Mouse (Mus musculus) retina, adult 2 months (tissue): ENCODE measurements around the gene Rapgef4.

Experiments used
- DNase-seq: peaks from one replicate; pipeline ENCODE4 v3.0.0-alpha.2; 2012; ENCODE audit warnings: low read depth, low spot score

Rapgef4 gene

DNA sequence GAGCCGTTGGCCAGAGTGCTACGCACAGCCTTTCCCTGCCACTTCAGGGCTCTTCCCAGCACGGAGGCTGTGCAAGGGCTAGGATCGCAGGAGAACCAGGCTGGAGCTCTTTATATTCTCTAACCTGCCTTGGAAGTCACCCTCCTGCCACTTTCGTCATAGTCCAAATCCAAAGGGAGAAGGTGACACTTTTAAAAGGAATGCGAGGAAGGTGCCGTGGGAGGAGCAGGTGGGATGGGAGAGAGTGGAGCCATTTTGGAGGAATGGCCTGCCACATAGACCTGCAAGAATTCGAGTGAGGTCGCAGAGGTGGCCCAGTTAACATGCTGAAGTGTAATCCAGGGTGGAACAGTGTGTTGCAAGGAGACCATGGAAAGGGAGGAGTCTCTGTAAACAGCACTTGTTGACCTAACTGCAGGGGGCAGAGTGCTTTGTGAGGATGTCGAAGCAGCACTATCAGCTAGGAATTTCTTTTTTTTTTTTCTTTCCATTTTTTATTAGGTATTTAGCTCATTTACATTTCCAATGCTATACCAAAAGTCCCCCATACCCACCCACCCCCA lies 94.0 kb downstream of the Rapgef4 start:
- no peak for DNase-seq

DNA sequence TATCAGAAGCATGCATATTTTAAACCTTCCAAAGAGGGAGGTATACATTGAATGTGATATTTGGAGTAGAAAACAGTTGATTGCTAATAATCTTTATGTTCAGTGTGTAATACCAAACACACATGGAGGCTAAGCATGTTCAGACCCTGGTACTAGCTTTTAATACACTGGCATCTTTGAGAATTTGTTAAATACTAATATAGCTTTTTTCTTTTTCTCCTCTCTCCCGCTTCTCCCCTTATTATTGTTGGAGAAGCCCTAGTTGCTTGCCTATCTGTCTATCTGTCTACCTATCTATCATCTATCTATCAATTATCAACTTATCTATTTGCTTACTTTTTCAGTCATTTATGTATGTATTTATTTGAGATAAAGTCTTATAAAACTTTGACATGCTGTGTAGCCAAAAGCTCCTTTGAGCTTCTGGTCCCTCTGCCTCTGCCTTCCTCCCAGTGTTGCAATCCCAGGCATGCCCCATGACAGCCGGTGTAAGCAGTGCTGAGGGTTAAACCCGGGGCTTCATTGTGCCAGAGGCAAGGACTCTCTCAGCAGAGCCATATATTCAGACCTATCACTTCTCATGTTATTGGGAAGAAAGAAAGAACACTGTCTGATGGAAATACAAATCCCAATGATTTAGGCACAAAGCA lies 96.6 kb downstream of the Rapgef4 start:
- DNase-seq, result no peak

DNA sequence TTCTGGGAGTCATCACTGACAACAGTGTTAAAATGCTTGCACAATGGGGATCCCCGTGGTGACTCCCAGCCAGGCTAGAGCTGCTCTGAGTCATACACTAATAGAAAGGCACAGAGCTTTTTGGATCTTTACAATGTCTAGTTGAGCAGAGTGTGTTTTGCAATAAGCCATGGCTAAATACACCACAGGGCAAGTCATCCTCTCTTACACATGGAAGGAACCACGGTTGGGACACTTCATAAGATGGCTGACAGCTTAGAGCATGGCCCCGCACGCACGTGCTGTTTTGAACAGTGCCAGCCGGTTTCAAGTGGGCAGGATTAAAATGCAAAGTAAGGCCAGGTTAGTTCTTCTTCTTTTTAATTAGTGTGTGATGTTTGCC lies 97.1 kb downstream of the Rapgef4 start:
- DNase-seq, result no peak

DNA sequence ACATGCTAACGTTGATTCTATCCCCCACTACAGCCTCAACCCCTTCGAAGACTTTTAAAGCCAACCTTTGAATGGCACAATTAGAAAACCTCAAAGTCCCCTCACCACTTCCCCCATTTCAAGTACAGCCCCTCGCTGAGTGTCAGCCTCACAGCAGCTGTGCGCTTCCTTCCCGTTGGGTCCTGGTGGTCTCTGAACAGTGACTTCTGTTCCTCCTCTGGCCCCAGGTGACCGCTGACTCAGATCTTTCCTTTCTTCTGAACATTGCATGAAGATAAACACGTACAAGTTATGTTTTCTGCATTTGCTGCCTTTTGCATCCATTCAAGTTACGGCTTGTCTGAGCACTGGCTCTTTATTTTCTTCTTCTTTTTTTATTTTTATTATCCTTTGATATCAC lies 98.1 kb downstream of the Rapgef4 start:
- no peak for DNase-seq

DNA sequence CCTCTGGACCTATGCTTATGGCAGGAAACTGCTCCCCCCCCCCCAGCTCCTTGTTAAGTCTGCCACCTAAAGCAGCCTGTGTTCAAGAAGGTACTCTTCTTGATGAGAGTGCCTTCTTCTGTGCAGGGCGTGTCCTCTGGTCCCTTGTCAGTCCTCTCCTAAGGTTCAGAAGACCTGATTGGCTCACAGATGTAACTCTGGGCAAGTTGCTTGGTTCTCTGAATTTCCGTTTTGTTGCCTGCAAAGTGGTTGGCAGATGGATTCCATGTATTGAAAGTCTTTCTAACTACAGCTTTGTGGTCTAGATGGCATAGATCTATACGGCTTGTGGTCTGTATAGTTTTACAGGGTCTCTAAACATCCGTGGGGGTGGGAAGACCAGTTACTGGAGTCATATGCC lies 101.8 kb downstream of the Rapgef4 start:
- DNase-seq, result no peak

DNA sequence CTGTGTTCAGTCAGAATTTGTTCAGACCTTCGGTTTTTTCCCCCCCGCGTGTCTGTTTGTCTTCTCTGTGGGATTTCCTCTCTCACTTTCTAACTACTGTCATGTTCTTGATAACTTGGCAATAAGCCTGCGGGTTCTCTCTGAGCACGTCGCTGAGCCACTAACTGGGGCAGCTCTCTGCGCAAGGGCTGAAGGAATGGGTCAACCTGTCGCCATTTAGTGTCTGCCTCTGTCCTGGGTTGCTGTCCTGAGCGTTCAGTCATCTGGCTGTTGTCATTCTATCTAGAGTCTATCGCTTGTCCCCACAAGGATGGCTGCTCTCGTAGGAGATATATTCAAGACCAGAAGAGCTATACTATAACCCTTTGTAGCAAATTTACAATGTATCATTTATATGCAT lies 107.8 kb downstream of the Rapgef4 start:
- DNase-seq, result no peak

DNA sequence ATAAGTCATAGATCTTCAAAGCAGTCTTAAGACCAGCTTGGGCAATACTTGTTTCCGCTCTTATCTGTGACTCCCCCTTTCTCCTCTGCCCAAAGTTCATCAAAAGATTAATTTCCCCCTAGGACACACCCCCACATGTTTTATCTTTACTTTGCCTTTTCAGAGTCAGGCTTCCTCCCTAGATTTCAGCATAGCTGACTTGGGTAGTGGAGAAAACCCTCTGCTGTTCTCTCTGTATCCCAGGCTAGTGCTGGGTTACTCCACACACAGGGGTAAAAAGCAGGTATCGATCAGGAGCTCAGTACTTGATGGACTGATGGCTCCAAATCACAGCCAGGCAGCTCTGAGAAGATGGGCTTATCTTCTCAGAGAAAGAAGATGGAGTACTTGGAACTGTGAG lies 109.0 kb downstream of the Rapgef4 start:
- DNase-seq, result no peak

DNA sequence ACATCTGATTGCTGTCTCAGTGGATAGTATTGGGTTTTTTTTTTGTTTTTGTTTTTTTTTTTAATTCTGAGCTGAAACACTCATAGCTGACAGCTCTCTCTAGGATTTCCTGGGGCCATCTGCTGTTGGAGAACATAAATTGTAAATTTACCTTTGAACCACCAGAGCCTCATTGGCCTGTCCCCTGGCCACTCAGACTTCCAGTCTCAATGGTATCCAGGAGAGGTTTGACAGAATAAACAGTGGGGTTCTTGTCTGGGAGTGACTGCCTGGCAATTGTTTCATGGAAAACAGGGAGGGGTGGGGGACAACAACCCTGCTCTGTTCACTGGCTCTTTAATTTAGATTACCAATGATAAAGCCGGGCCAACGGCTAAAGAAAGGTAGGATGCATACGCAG lies 111.0 kb downstream of the Rapgef4 start:
- no peak for DNase-seq

DNA sequence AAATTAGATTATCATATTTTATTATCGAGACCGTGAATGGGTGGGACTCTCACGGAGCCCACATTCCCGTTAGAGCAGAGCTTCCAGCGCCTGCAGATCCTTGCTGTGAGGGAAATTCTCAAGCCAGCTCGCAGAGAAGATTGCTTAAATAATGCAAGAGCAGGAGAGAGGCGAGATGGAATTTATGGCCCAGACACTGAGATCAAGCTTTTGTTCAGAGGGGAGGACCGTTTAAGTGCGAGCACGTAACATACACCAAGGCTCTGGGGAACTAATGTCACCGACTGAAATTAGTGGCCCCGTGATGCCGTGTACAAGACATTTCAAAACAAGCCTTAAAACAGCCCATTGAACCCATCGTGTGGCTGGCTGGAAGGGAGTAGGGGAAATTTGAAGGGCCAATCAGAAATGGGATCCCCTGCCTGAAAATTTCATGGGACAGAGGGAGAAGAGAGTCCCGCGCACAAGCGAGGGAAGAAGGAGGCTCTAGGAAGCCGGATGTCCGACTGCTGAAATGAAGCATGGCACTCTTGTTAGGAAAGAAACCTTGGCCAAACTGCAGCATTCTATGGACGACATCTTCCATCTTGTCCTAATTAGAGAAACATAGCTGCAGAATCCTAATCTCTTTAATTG lies 112.5 kb downstream of the Rapgef4 start:
- no peak for DNase-seq

DNA sequence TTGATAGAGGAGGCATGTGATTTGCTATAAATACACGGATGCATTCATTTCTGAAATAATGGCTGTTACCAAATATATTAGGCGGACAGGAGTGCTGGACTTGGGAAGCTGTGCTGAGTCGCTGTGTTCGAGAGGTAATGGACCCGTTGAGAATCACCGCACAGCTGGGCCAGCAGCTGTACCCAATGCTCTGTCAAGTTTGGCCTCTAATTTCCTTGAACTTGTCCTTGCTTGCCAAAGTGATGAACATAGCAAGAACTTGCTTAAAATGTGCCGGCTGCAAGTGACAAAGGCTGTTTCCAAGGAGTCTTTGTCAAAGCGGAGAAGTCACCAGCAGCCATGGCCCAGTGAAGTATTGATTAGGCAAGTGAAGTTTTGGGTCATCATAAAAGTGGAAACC lies 113.0 kb downstream of the Rapgef4 start:
- DNase-seq, result no peak

DNA sequence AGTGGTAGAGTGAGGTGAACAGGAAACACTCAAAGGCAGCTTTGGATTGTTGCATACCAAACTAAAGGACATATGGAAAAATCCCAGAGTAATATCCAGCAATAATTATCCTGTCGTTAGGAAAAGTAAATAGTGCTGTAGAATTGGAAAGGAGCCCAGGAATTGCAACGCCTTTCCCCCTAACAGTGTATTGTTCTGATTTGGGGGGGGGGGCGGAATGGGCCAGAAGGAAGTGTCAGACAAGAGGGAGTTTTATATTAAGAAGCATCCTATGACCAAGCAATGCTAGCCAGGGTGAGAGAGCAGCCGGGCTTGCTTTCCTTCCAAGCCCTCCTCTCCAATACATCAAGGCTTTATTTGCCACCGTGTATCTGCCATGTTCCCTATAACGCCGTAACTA lies 113.4 kb downstream of the Rapgef4 start:
- no peak for DNase-seq

DNA sequence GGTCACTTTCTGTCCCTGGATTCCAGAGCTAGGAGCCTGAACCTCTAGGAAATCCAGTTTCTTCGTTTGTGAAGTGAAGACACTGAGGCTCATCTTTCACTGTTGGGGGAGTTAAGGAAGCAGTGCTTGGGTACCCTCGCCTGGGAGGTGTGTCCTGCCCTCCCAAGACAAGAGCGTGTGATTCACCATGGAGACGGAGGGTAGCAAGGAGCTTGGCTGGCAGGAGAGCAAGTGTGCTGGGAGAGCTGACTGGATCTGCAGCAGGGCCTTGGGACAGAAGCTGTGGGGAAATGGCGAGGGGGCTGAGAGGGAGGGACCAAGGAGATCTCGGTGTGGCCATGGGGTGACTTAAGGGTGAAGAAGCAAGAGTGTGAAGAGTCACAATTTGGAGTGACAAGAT lies 114.0 kb downstream of the Rapgef4 start:
- DNase-seq, result no peak

DNA sequence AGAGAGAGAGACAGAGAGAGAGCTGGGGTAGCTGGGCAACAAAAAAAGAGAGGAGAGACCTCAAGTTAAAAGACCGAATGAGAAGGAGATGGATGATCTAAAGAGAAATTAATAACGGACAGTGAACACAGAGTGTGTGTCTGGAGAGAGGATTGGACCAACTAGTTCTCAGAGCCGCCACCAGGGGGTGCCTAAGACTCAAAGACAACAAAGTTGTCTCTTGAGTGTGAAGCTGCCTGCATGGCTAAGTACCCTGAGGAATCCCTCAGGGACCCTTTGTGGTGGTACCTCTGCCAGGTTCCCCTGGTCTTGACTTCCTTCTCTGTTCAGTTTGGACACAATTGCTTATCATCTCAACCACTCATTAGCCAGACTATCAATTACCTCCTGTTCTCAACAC lies 115.3 kb downstream of the Rapgef4 start:
- no peak for DNase-seq

DNA sequence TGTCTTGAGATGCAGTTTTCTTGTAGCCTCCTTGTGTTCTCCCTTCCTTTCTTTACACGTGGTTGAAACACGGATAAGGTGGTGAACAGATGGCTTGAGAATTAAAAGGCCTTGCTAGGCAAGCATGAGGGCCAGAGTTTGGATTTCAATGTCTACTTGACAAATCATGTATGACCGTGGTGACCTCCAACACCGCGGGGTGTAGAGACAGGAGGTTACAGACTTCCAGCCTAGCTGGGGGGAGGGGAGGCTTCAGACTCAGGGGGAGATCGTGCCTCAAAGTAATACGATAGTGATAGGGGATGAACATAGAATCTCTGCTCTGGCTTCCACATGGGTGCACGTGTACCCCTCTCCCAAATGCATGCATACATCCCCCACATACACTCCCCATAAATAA lies 117.3 kb downstream of the Rapgef4 start:
- DNase-seq, result no peak

DNA sequence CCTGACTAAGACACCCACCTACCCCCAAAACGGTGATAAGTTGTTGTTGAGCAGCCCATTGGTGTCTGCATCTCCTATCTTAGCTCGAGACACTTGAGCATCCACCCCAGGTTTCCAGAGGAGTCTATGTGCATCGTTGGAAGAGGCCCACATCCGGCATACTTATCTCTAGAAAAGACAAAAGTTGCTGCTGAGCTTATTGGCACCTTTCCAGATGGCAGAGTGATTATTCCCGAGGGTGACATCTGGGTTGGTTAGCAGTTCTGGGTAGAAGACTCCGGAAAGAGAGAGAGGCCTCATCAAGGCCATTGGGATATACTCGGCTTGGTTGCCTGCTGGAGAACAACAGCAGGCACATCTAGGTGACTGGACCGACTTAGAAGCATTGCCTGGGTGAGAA lies 123.6 kb downstream of the Rapgef4 start:
- no peak for DNase-seq

DNA sequence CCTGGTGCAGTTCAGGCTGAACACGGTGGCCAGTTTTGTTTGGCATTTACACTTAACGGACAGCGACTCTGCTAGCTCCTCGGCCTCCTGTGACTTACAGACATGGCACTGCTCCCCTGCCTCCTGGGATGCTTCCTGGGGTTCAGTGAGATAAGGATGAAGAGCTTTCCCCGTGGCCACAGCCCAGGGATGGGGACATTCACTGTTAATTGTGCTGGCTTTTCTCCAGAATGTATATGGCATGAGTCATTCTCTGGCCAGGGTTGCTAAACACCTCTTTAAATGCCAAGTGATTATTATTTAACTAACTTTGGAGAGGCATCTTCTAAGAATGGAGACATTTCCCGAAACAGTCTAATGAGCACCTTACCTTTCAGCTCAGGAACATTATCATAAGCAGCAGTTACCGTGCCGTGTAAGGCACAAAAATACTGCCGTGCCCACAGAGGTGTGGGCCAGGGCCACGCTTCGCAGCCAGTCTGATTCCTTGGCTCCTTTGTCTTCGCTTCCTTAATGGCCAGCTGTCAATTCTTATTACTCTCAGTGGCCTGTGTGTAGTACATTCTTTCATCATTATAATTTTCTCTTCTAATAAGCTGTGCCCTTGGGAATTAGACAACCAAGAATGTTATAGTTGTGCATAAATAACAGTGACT lies 126.6 kb downstream of the Rapgef4 start:
- no peak for DNase-seq

DNA sequence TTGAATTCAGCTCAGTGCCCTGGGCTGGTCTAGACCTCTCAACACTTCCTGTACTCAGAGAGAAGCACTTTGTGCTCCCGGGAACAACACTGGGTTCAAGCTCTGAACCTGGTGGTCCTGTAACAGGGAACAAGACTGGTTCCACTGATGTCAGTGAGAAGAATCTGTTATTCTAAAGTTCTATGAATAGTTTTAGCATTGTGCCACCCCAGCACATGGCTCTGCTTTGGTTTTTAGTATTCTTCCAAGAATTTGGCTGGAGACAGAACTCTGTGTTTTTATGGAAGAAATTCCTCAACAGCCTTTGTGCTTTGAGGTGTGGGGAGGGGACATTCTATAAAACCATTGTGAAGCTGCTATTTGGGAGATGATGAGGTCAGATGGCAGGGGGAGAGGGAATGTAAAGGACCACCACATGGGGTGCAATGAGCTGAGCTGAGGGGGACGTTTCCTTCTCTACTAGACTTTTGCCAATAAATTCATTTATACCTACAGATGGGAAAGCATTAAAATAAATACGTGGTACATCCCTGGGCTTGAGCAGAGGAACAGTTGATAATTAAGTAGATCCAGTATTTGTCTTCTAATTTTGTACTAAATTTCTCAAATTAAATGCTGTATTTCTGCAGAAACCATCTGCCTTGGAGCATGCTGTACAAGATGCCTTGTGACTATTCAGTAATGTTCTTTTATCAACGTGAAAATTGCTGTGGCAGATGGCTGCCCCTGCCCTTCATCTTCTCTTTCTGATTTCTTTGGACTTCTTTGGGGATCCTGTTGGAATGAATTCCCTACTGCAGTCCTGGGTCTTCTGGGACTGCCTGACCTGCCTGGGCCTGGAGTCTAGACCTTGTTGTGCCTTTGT lies 127.6 kb downstream of the Rapgef4 start:
- DNase-seq, result no peak

DNA sequence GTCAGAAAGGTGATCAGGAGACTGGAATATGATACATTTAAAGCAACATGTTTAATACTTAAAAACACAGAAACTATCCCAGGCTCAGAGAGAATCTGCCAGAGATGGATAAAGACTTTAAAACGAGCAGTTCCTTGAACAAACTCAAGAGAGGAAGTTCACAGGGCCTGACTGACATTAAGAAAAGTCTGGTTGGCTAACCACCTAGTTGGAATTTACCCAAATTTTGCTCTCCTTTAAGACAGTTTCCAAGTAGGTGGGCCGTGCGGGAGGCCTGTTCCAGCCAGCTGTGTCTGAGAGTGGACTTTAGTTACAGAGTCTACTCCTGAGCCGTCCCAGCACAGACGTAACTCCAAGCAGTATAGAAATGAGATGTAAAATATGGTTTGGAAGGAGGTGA lies 129.4 kb downstream of the Rapgef4 start:
- no peak for DNase-seq

DNA sequence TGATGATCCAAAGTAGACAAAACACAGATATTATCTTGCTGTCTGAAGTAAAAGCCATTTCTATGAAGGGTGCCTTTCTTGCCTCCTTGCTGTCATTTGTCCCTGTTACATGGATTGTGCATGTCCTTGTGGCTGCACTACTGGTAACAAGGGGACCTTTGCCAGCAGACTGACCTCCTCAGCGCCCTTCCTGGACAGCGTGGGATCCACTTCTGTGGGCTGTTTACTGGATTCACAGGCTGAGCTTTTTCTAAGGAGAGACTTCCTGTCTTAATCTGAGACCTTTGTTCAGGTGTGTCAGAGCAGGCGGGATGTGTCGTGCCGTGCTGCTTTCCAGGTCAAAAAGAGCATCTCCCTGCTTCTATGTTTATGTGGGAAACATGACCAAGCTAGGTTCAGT lies 132.7 kb downstream of the Rapgef4 start:
- DNase-seq, result no peak

DNA sequence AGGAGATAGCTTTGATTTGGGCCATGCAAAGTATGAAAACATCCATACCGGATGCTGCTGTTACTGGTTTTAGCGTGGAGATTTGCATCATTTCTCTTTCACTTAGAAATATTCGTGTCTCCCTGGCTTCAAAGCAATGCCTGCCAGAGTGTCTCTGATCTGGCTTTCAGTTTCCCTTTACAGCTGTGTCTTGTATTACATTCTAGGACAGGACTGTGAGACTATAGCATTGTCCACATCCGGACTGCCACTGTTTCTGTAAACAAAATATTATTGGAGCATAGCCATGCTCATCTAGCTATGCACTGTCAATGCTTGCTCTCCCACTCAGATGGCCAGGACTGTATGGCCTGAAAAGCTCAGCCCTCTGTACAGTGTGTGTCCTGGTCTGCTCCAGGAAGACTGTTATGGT lies 133.1 kb downstream of the Rapgef4 start:
- DNase-seq, result no peak

DNA sequence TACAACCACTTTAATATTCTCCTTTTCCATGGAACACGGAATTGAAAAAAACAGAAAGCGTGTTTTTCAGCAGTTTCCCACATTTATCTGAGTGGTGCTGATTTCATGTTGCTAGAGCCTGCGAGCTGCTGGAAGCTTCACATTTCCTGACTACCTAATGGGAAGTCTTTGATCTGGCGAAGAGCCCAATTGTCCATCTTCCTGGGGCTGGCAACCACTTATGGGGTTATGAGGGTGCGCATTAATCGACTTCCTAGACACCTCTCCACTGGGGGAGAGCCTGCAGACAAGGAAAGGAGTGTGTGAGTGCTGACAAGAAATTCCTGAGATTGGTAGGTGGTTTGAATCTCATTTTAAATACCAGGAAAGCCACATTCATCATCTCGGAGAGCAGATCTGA lies 135.1 kb downstream of the Rapgef4 start:
- DNase-seq, result no peak

DNA sequence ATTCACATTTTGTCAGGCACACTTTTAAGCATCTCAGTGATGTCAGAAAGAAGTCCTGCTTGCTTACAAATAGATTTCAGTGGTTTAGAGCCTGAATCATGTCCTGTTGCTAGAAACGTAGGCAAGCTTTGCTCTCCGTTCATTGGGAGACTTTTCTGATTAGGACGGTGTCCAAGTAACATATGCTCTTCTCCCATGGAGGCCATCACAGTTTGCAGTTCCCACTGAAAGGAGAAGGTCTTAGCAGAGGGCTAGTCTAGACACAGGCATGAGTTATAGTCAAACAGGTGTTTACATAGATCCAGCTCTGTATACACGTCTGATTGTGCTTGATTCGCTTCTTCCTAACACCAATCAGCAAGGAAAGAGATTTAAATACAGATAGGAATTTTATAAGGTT lies 135.7 kb downstream of the Rapgef4 start:
- DNase-seq, result no peak
